Mouse (Mus musculus): ENCODE data around the gene Arid4b. TPM values are rescaled to one million over a fixed set of nuclear protein-coding genes. Genes with fewer than 3 reads are reported as not detected.

Gene Arid4b
- total RNA-seq, 1 experiment = 26.5 TPM

DNA sequence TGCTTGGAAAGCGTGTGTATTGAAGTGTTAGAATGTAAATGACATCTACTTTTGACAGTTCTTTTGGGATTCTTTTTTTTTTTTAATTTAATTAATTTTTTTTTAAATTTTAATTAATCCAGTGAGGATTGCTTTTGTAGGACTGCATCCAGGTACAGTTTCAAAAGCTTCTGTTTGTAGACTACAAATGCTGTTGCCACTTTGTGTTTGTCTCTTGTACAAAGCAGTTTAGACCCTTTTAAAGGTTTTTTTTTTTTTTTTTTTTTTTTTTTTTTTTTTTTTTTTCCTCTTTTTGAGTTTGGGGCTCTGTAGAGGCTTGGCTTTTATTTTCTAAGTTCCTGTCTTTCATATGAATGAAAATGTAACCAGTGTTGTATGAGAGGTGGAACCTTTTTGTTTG is 2.7 kb downstream of the Arid4b start:
- Histone ChIP-seq H3K4me1 (ENCODE audit: control insufficient read depth in 2 of 2, insufficient read depth in 2 of 2, low read length in 2 of 2, poor library complexity in 1 of 2) (peaks cover 2 to 9% of the 10 kb centered on the region in 2 experiments; a peak in 3 of 4 replicates), H3K9me3 (ENCODE audit: control insufficient read depth, insufficient read depth, low read depth, low read length) (no peaks in the 10 kb centered on the region), H3K4me3 (ENCODE audit: insufficient read depth in 1 of 2, low read depth in 1 of 2, low read length in 2 of 2, poor library complexity in 1 of 2, severe bottlenecking in 1 of 2) (no peak overlapping the region), H3K36me3 (ENCODE audit: control insufficient read depth, insufficient read depth, low read length, poor library complexity, severe bottlenecking) (no peaks in the 10 kb centered on the region; the same call in 1 of the 2 replicates), H3K9ac (ENCODE audit: insufficient read depth, low read depth, low read length, poor library complexity, severe bottlenecking) (no peak overlapping the region), H3K27ac (ENCODE audit: insufficient read depth, low read depth, low read length, poor library complexity, severe bottlenecking) (no peak overlapping the region)
- no peak for DNase-seq (ENCODE audit: low read depth, low spot score)
- TF ChIP-seq HCFC1 (IDR thresholded peaks at IDR 0.05; ENCODE audit: borderline replicate concordance, insufficient read depth, low read length) (no peak), ZNF384 (IDR thresholded peaks at IDR 0.05; ENCODE audit: low read depth, low read length) (no peak), CHD2 (IDR thresholded peaks at IDR 0.05; ENCODE audit: low read depth, low read length) (no peak), MAFK (IDR thresholded peaks at IDR 0.05; ENCODE audit: insufficient read depth, low read depth, low read length) (no peak), ZC3H11A (IDR thresholded peaks at IDR 0.05; ENCODE audit: borderline replicate concordance, low read depth, low read length) (no peak)
- in situ Hi-C loops (cut with MboI; ENCODE audit: low sequenced_read_pairs in 2 of 2, unreplicated experiment in 2 of 2) = no loop called here

DNA sequence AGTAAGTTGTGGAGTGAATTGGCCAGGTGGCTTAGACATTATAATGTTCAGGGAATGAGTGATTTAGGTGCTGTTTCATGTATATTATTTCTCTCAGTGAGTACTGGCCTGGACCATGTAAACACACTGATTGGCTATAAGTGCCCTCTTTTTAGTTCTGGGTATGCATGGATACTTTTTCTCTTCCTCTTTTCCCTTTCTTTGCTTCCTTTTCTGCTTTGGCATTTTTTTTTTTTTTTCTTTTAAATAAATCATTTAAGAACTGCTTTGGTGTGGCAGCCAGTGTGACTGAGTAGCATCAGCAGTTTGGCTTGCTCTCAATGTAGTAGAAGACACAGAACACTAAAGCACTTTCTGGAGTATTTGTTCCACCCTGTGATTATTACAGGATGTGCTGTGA is 5.0 kb downstream of the Arid4b start:
- TF ChIP-seq CHD2 (IDR thresholded peaks at IDR 0.05; ENCODE audit: low read depth, low read length) (no peak), ZC3H11A (IDR thresholded peaks at IDR 0.05; ENCODE audit: borderline replicate concordance, low read depth, low read length) (no peak), HCFC1 (IDR thresholded peaks at IDR 0.05; ENCODE audit: borderline replicate concordance, insufficient read depth, low read length) (no peak), ZNF384 (IDR thresholded peaks at IDR 0.05; ENCODE audit: low read depth, low read length) (no peak), MAFK (IDR thresholded peaks at IDR 0.05; ENCODE audit: insufficient read depth, low read depth, low read length) (no peak)
- DNase-seq (ENCODE audit: low read depth, low spot score) = no peak
- H3K9ac ChIP-seq (ENCODE audit: insufficient read depth, low read depth, low read length, poor library complexity, severe bottlenecking) = no peak overlapping the region
- H3K4me1 ChIP-seq (ENCODE audit: control insufficient read depth in 2 of 2, insufficient read depth in 2 of 2, low read length in 2 of 2, poor library complexity in 1 of 2) = peaks cover 2% of the 10 kb centered on the region in 2 experiments; a peak in 2 of 4 replicates
- no peaks in the 10 kb centered on the region for H3K9me3 ChIP-seq (ENCODE audit: control insufficient read depth, insufficient read depth, low read depth, low read length)
- in situ Hi-C loops (cut with MboI; ENCODE audit: low sequenced_read_pairs in 2 of 2, unreplicated experiment in 2 of 2) = no loop called here
- H3K27ac ChIP-seq (ENCODE audit: insufficient read depth, low read depth, low read length, poor library complexity, severe bottlenecking) = no peak overlapping the region
- H3K4me3 ChIP-seq (ENCODE audit: insufficient read depth in 1 of 2, low read depth in 1 of 2, low read length in 2 of 2, poor library complexity in 1 of 2, severe bottlenecking in 1 of 2) = no peak overlapping the region
- no peaks in the 10 kb centered on the region; the same call in 1 of the 2 replicates for H3K36me3 ChIP-seq (ENCODE audit: control insufficient read depth, insufficient read depth, low read length, poor library complexity, severe bottlenecking)

DNA sequence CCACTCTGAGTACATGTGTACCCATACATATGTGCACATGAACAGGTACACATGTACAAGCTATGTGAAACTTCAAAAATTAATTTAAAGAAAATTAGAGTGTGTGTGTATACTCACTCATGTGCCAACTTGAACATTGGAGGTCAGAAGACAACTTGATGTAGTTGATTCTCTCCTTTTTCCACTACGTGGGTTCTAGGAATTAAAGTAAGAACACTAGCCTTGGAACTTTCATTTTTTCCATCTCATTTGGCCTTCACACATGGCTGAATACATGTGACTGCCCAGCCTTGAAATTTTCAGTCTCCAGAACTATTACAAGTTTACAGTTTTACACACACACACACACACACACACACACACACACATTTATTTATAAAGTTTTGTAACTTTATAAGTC is 6.3 kb downstream of the Arid4b start:
- TF ChIP-seq ZC3H11A (IDR thresholded peaks at IDR 0.05; ENCODE audit: borderline replicate concordance, low read depth, low read length) (no peak), ZNF384 (IDR thresholded peaks at IDR 0.05; ENCODE audit: low read depth, low read length) (no peak), CHD2 (IDR thresholded peaks at IDR 0.05; ENCODE audit: low read depth, low read length) (no peak), HCFC1 (IDR thresholded peaks at IDR 0.05; ENCODE audit: borderline replicate concordance, insufficient read depth, low read length) (no peak), MAFK (IDR thresholded peaks at IDR 0.05; ENCODE audit: insufficient read depth, low read depth, low read length) (no peak)
- Histone ChIP-seq H3K4me1 (ENCODE audit: control insufficient read depth in 2 of 2, insufficient read depth in 2 of 2, low read length in 2 of 2, poor library complexity in 1 of 2) (peaks cover 2% of the 10 kb centered on the region in 2 experiments; a peak in 2 of 4 replicates), H3K9me3 (ENCODE audit: control insufficient read depth, insufficient read depth, low read depth, low read length) (no peaks in the 10 kb centered on the region), H3K4me3 (ENCODE audit: insufficient read depth in 1 of 2, low read depth in 1 of 2, low read length in 2 of 2, poor library complexity in 1 of 2, severe bottlenecking in 1 of 2) (no peak overlapping the region), H3K36me3 (ENCODE audit: control insufficient read depth, insufficient read depth, low read length, poor library complexity, severe bottlenecking) (no peaks in the 10 kb centered on the region; the same call in 1 of the 2 replicates), H3K9ac (ENCODE audit: insufficient read depth, low read depth, low read length, poor library complexity, severe bottlenecking) (no peak overlapping the region), H3K27ac (ENCODE audit: insufficient read depth, low read depth, low read length, poor library complexity, severe bottlenecking) (no peak overlapping the region)
- in situ Hi-C loops (cut with MboI; ENCODE audit: low sequenced_read_pairs in 2 of 2, unreplicated experiment in 2 of 2) = no loop called here
- no peak for DNase-seq (ENCODE audit: low read depth, low spot score)

DNA sequence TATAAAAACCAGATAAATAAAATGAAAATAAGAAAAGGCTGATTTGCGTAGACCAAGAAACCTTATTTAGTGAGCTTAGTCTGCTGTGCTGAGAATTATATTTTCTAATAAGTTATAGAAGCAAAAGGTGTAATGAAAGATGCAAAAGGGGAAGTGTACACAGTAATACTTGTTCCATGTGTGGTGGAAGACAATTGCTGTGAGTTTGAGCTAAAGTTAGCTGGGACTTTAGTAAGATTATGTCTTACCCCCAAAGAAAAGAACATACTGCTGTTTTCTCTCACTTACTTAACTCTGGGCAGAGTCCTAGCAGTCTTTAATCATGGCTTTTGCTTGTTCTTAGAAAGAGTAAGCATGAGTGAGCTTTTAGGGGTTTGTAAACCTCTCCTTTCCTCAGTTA is 11.3 kb downstream of the Arid4b start:
- in situ Hi-C loops (cut with MboI; ENCODE audit: low sequenced_read_pairs in 2 of 2, unreplicated experiment in 2 of 2) = no loop called here
- Histone ChIP-seq H3K36me3 (ENCODE audit: control insufficient read depth, insufficient read depth, low read length, poor library complexity, severe bottlenecking) (no peaks in the 10 kb centered on the region), H3K4me1 (ENCODE audit: control insufficient read depth in 2 of 2, insufficient read depth in 2 of 2, low read length in 2 of 2, poor library complexity in 1 of 2) (peaks cover 0 to 2% of the 10 kb centered on the region in 2 experiments; a peak in 1 of 4 replicates), H3K9ac (ENCODE audit: insufficient read depth, low read depth, low read length, poor library complexity, severe bottlenecking) (no peak overlapping the region), H3K4me3 (ENCODE audit: insufficient read depth in 1 of 2, low read depth in 1 of 2, low read length in 2 of 2, poor library complexity in 1 of 2, severe bottlenecking in 1 of 2) (no peak overlapping the region), H3K27ac (ENCODE audit: insufficient read depth, low read depth, low read length, poor library complexity, severe bottlenecking) (no peak overlapping the region), H3K9me3 (ENCODE audit: control insufficient read depth, insufficient read depth, low read depth, low read length) (no peaks in the 10 kb centered on the region)
- TF ChIP-seq CHD2 (IDR thresholded peaks at IDR 0.05; ENCODE audit: low read depth, low read length) (no peak), HCFC1 (IDR thresholded peaks at IDR 0.05; ENCODE audit: borderline replicate concordance, insufficient read depth, low read length) (no peak), ZNF384 (IDR thresholded peaks at IDR 0.05; ENCODE audit: low read depth, low read length) (no peak), MAFK (IDR thresholded peaks at IDR 0.05; ENCODE audit: insufficient read depth, low read depth, low read length) (no peak), ZC3H11A (IDR thresholded peaks at IDR 0.05; ENCODE audit: borderline replicate concordance, low read depth, low read length) (no peak)
- DNase-seq (ENCODE audit: low read depth, low spot score) = no peak

All from ES-E14 (cell line).